Mouse (Mus musculus) lung, postnatal 0 days (tissue): ENCODE results near the gene Gcnt2. TPM values are rescaled to one million over a fixed set of nuclear protein-coding genes. Genes with fewer than 3 reads are reported as not detected.
"Not testable (repeated sequence)": the region's sequence is repeated elsewhere in the genome, so short reads cannot be mapped to it uniquely, and the experiment has no call there.

Experiments
- ATAC-seq: fragments of 200-750 bp; cut with Nextera tagmentation; 2 replicates; pipeline ENCODE4 v1.8.0; 2017; ENCODE audit warnings: moderate library complexity
- DNase-seq: peaks from one replicate; pipeline ENCODE4 v3.0.0-alpha.2; 2016; ENCODE audit warnings: low spot score
- H3K27ac ChIP-seq: fragments of 300-500 bp; sonication (generic); 2 replicates; pipeline ENCODE4 v1.5.1; 2014; ENCODE audit warnings: antibody characterized with exemption, mild to moderate bottlenecking, low read length, mixed read lengths
- H3K27me3 ChIP-seq: fragments of 300-500 bp; sonication (generic); replicated peaks from 2 replicates; pipeline ENCODE4 v1.6.1; 2014; ENCODE audit warnings: low read length, mixed read lengths; ENCODE audit not compliant: insufficient read depth
- H3K36me3 ChIP-seq: fragments of 300-500 bp; sonication (generic); 2 replicates; pipeline ENCODE4 v1.6.1; 2014; ENCODE audit warnings: low read length, mixed read lengths; ENCODE audit not compliant: insufficient read depth
- H3K4me1 ChIP-seq: fragments of 300-500 bp; sonication (generic); 2 replicates; pipeline ENCODE4 v1.6.1; 2014; ENCODE audit warnings: antibody characterized with exemption, low read depth, low read length, mixed read lengths; ENCODE audit not compliant: insufficient read depth
- H3K4me2 ChIP-seq: fragments of 300-500 bp; sonication (generic); replicated peaks from 2 replicates; pipeline ENCODE4 v1.6.1; 2014; ENCODE audit warnings: low read depth, mild to moderate bottlenecking, low read length, moderate library complexity, mixed read lengths
- H3K4me3 ChIP-seq: fragments of 300-500 bp; sonication (generic); 2 replicates; pipeline ENCODE4 v1.5.1; 2014; ENCODE audit warnings: low read depth, low read length
- H3K9ac ChIP-seq: fragments of 300-500 bp; sonication (generic); replicated peaks from 2 replicates; pipeline ENCODE4 v1.6.1; 2014; ENCODE audit warnings: low read depth, mild to moderate bottlenecking
- H3K9me3 ChIP-seq: fragments of 300-500 bp; sonication (generic); 2 replicates; pipeline ENCODE4 v1.6.1; 2016; ENCODE audit warnings: low read length, mixed read lengths
- CTCF ChIP-seq: IDR thresholded peaks from 2 replicates; pipeline ENCODE4 v1.5.1; 2016; ENCODE audit warnings: antibody characterized with exemption, mild to moderate bottlenecking
- EP300 ChIP-seq: IDR thresholded peaks from 2 replicates; pipeline ENCODE4 v1.6.1; 2016; ENCODE audit warnings: antibody characterized with exemption, mild to moderate bottlenecking, control low read depth
- WGBS: fragments of 180-500 bp; shearing (Covaris S2); extraction: QIAGEN DNeasy Blood & Tissue Kit; methylation state at CpG from one replicate; pipeline ENCODE4 v1.1.7; 2014; 5-methylcytosine and 5-hydroxymethylcytosine counted together
- polyA plus RNA-seq: library from polyadenylated mRNA; unstranded; fragments of >200 nt; fragmentation: Nextera tagmentation; extraction: Ambion mirVana; gene quantifications from 2 replicates; pipeline ENCODE4 v1.2.1, GENCODE M21; 2015

Gene Gcnt2
- polyA plus RNA-seq, 1 experiment from 2014 or later: 10.9 TPM

GRCm38 (mm10) chr13:40890595-40890994, 31.0 kb downstream of the Gcnt2 start:
- Histone ChIP-seq H3K4me2 (no peak overlapping the region), H3K9me3 (no peaks in the 10 kb centered on the region), H3K4me3 (no peak overlapping the region), H3K27ac (no peak overlapping the region), H3K9ac (no peak overlapping the region), H3K36me3 (no peaks in the 10 kb centered on the region), H3K27me3 (no peaks in the 10 kb centered on the region), H3K4me1 (peaks cover 16% of the 10 kb centered on the region; the same call in 1 of the 2 replicates)
- ATAC-seq: no peak
- 58% methylated on average over 5 of the region's 5 CpGs for WGBS
- no peak for DNase-seq
- TF ChIP-seq EP300 (no peak), CTCF (no peak)

- DNase-seq, ATAC-seq, H3K36me3 ChIP-seq, H3K9ac ChIP-seq, H3K27me3 ChIP-seq, H3K4me2 ChIP-seq, H3K9me3 ChIP-seq, H3K27ac ChIP-seq, H3K4me3 ChIP-seq: not testable (repeated sequence)
- H3K4me1 ChIP-seq: peaks cover 15% of the 10 kb centered on the region; the same call in 1 of the 2 replicates
- 100% methylated on average over 1 of the region's 1 CpGs for WGBS
Observed at GRCm38 (mm10) chr13:40891369-40891768, 31.8 kb downstream of the Gcnt2 start.

- Histone ChIP-seq H3K4me1 (peaks cover 10% of the 10 kb centered on the region; the same call in 1 of the 2 replicates), H3K27ac (peak overlapping the region; percentile 39; the same call in 1 of the 2 replicates), H3K4me2 (no peak overlapping the region), H3K4me3 (no peak overlapping the region), H3K9ac (no peak overlapping the region), H3K27me3 (no peaks in the 10 kb centered on the region), H3K36me3 (no peaks in the 10 kb centered on the region), H3K9me3 (no peaks in the 10 kb centered on the region)
- peak; percentile 73 for ATAC-seq
- DNase-seq: peak; percentile 32
- WGBS: 66% methylated on average over 7 of the region's 7 CpGs
- TF ChIP-seq CTCF: no peak
- peak; percentile 78 for TF ChIP-seq EP300
Observed at GRCm38 (mm10) chr13:40892043-40892442, 32.5 kb downstream of the Gcnt2 start.

GRCm38 (mm10) chr13:40892547-40892946, 33.0 kb downstream of the Gcnt2 start:
- 60% methylated on average over 4 of the region's 4 CpGs for WGBS
- H3K27me3 ChIP-seq: no peaks in the 10 kb centered on the region

GRCm38 (mm10) chr13:40893573-40893972, 34.0 kb downstream of the Gcnt2 start:
- Histone ChIP-seq H3K36me3 (no peaks in the 10 kb centered on the region), H3K4me3 (no peak overlapping the region), H3K27me3 (no peaks in the 10 kb centered on the region), H3K9me3 (no peaks in the 10 kb centered on the region), H3K4me1 (no peaks in the 10 kb centered on the region), H3K4me2 (no peak overlapping the region), H3K27ac (no peak overlapping the region), H3K9ac (no peak overlapping the region)
- WGBS: 80% methylated on average over 3 of the region's 3 CpGs
- DNase-seq: no peak
- no peak for ATAC-seq
- TF ChIP-seq CTCF: no peak
- TF ChIP-seq EP300: no peak

More at GRCm38 (mm10) chr13:40892547-40892946, 33.0 kb downstream of the Gcnt2 start:
- H3K4me3 ChIP-seq: no peak overlapping the region
- no peak overlapping the region for H3K4me2 ChIP-seq
- peak; percentile 59 for ATAC-seq
- no peaks in the 10 kb centered on the region for H3K9me3 ChIP-seq
- no peak overlapping the region for H3K9ac ChIP-seq
- DNase-seq: peak; percentile 36
- no peaks in the 10 kb centered on the region for H3K36me3 ChIP-seq
- peak overlapping the region; percentile 39; the same call in 1 of the 2 replicates for H3K27ac ChIP-seq
- H3K4me1 ChIP-seq: peaks cover 6% of the 10 kb centered on the region; the same call in 1 of the 2 replicates
- TF ChIP-seq EP300 (no peak), CTCF (no peak)

- DNase-seq, H3K36me3 ChIP-seq, ATAC-seq, H3K9ac ChIP-seq, H3K4me1 ChIP-seq, H3K27me3 ChIP-seq, H3K4me3 ChIP-seq, H3K27ac ChIP-seq, H3K9me3 ChIP-seq, H3K4me2 ChIP-seq: not testable (repeated sequence)
- WGBS: 58% methylated on average over 12 of the region's 14 CpGs
Observed at GRCm38 (mm10) chr13:40898049-40898690, 38.6 kb downstream of the Gcnt2 start.
